Mouse (Mus musculus) G1E-ER4 (cell line): ENCODE results near the gene Ccer1. TPM values are rescaled to one million over a fixed set of nuclear protein-coding genes. Genes with fewer than 3 reads are reported as not detected.

Source experiments
- GATA1 ChIP-seq: IDR thresholded peaks from one replicate; pipeline ENCODE4 v1.8.0; 2012; ENCODE audit warnings: low read length, inconsistent platforms
- polyA plus RNA-seq: library from polyadenylated mRNA; stranded (reverse); fragments of >175 nt; gene quantifications from 2 replicates; pipeline ENCODE4 v1.2.3, GENCODE M21; 2012

Gene Ccer1
- not detected in 2 replicates for polyA plus RNA-seq

DNA sequence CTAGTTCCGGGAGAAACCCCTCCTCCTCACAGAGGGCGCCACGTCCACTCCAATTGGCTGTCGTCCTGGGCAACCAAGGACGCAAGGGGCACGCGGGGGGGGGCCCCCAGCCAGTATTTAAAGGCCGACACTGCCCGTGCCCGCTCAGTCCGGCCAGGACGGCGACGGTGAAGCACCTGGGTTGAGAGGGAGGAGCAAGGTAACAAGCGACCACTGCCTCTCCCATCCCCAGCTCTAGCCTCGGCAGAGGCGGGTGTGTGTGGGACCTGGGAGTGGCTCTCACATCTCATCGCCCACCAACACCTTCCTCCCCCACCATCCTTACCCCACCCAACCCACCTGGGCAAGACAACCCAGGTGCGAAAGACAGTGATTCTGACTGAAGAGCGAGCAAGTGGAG lies at the start of gene Ccer1:
Gene Ccer1 (plus strand): TSS at position 147 of the 400 bp plus-strand sequence.
- no peak for TF ChIP-seq GATA1

- no peak for TF ChIP-seq GATA1
These were observed 49.1 kb upstream of the Ccer1 start, which contains the start of gene Epyc for GRCm38 (mm10) chr10:97643768-97644167. Gene Epyc, plus strand, starts transcription at chr10:97644068.

- no peak for TF ChIP-seq GATA1
These were observed 42.5 kb upstream of the Ccer1 start for GRCm38 (mm10) chr10:97650334-97650733.

GRCm38 (mm10) chr10:97659489-97659888 lies 33.4 kb upstream of the Ccer1 start:
- no peak for TF ChIP-seq GATA1

- TF ChIP-seq GATA1, result no peak
These were observed 24.2 kb upstream of the Ccer1 start for GRCm38 (mm10) chr10:97668656-97669055.

- TF ChIP-seq GATA1, result no peak
These were observed 22.7 kb upstream of the Ccer1 start for GRCm38 (mm10) chr10:97670202-97670601.

- TF ChIP-seq GATA1, result no peak
These were observed 19.6 kb upstream of the Ccer1 start for GRCm38 (mm10) chr10:97673239-97673638.

DNA sequence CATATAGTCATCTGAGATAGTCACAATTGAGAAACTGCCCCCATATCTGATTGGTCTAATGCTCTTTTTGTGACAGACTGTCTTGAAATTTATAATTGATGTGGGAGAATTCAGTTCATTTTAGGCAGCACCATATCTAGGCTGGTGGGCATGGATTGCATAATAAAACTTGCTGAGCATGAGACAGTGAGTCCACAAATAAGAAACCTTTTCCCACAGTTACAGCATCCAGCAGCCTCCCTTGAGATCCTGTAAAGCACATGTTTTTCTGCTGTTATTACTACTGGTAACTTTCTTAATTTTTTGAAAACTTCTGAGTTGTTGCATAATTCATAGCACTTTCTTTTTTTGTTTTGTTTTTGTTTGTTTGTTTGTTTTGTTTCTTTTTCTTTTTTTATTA lies 9.9 kb upstream of the Ccer1 start:
- TF ChIP-seq GATA1, result no peak

- no peak for TF ChIP-seq GATA1
These were observed 5.7 kb upstream of the Ccer1 start for GRCm38 (mm10) chr10:97687198-97687597.

DNA sequence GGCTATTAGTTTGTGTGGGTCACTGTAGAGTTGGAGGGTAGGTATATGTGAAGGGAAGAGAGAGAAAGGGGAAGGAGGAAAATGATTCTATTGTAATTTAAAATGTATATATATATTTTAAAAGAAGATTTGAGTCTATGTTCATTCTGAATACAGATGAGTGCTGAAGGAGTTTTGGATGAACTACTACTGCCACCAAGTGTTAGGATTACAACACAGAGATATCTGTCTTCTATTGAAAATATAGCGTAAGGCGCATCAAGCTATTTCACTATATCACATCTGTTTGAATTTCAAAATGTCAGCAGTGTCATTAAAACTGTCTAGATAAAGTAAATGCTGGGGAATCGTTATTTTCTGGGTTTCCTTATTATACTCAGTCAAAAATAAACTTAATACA lies 3.4 kb upstream of the Ccer1 start:
- no peak for TF ChIP-seq GATA1

- TF ChIP-seq GATA1, result no peak
These were observed 708 bp downstream of the Ccer1 start for GRCm38 (mm10) chr10:97693398-97694135.

DNA sequence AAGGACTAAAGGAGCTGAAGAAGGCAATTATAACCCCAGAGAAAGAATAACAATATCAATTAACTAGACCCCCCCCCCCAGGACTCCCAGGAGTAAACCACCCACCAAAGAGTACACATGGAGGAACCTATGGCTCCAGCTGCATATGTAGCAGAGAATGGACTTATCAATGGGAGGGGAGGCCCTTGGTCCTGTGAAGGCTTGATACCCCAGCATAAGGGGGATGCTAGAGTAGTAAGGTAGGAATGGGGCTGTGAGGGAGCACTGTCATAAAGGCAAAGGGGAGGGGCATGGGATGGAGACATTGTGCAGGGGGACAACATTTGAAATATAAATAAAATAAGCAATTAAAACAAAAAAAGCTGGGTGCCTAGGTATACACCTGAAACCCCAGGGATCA lies 9.5 kb downstream of the Ccer1 start:
- TF ChIP-seq GATA1, result no peak

DNA sequence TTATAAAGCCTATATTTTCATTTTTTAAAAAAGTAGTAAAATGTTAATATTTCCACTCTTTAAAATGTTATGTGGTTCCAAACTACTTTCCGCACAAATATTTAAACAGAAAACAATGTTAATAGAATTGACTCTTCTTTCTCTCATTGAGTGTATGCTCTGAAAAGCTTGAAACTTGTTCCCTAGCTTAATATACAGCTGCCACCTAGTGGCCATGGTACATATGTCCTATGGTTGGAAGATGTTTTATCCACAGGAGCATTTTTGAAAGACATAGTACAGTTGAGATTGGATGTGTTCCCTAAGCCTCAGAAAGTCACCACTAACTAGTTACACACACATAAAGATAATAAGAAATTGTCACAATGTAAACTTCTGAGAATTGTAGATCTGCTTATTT lies 11.7 kb downstream of the Ccer1 start:
- TF ChIP-seq GATA1, result no peak

- no peak for TF ChIP-seq GATA1
These were observed 19.8 kb downstream of the Ccer1 start for GRCm38 (mm10) chr10:97712687-97713086.

DNA sequence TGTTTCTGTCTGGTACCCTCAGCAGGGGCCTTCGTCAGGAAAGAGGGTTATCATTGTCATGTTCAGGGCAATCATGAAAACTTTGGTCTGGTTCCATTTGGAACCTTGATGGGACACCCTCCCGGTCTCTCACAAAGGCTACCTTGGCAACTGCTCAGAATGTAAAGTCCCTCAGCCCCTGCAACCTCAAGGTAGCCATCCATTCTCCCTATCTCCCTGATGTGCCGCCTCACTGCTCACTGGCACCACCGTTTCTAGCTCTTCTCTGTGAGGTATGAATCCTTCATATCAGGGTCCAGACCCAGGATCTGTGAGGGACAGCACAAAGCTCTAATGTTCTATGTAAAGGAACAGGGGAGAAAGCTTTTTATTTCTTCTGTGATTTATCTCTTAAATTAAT lies 21.7 kb downstream of the Ccer1 start:
- no peak for TF ChIP-seq GATA1

DNA sequence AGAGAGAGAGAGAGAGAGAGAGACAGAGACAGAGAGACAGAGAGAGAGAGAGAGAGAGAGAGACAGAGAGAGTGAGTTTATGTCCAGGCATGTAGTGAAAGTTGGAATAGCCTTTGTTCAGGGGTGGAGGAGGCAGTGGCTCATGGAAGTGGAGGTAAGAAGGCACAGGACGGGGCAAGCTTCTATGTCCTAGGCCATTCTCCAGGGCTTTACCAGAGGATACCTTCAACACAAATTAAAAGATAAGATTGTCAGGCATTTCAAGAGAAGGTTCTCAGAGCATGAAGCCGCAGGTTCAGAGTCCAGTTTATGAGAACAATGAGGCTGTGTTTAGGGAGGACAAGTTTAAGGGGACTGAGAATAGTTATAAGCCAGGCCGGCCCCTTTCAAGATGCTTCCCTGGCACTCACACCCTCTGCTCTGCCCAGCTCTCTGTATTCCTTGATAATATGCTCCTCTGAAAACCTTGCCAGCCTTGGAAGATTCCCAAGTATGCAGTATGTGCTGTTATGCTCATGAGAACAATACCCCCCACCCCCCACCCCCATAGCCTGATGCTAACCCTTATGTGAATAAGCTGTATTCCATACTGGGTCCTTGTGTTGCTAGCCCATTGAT lies 22.5 kb downstream of the Ccer1 start:
- no peak for TF ChIP-seq GATA1

DNA sequence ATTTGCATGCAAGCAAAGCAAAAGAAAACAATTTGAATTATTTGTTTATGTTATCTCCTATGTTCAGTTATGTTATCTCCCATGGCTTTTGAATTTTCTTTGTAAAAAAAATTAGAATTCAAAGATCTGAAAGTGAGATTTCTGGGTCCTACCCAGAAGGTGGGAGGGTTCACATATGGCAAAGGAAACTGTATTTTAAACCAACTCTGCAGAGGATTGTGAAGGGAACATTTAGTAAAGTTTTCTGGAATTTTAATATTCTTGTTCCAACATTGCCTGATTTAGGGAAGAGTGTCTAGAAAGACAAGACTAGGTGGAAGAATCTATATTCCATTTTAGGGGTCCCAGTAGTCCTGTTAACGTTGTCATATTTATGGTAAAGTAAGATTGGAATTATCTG lies 24.4 kb downstream of the Ccer1 start:
- TF ChIP-seq GATA1, result no peak
